Mouse (Mus musculus) hindbrain, embryonic 16.5 days (tissue): ENCODE measurements around the gene Chrna9. TPM values are rescaled to one million over a fixed set of nuclear protein-coding genes. Genes with fewer than 3 reads are reported as not detected.

ENCODE experiments used
- ATAC-seq: fragments of 200-750 bp; cut with Nextera tagmentation; 2 replicates; pipeline ENCODE4 v1.8.0; 2017; ENCODE audit warnings: moderate TSS enrichment, moderate library complexity
- H3K27ac ChIP-seq: fragments of 300-500 bp; sonication (generic); 2 replicates; pipeline ENCODE4 v1.5.1; 2014; ENCODE audit warnings: low read depth, mild to moderate bottlenecking, control low read depth, low read length, moderate library complexity
- H3K27me3 ChIP-seq: fragments of 300-500 bp; sonication (generic); replicated peaks from 2 replicates; pipeline ENCODE4 v1.6.1; 2014; ENCODE audit warnings: low read length; ENCODE audit not compliant: control insufficient read depth, insufficient read depth
- H3K36me3 ChIP-seq: fragments of 300-500 bp; sonication (generic); 2 replicates; pipeline ENCODE4 v1.6.1; 2014; ENCODE audit warnings: mild to moderate bottlenecking, low read length, moderate library complexity, mixed read lengths; ENCODE audit not compliant: control insufficient read depth, insufficient read depth
- H3K4me1 ChIP-seq: fragments of 300-500 bp; sonication (generic); 2 replicates; pipeline ENCODE4 v1.6.1; 2014; ENCODE audit warnings: low read depth, low read length; ENCODE audit not compliant: control insufficient read depth, insufficient read depth
- H3K4me2 ChIP-seq: fragments of 300-500 bp; sonication (generic); 2 replicates; pipeline ENCODE4 v1.6.1; 2014; ENCODE audit warnings: mild to moderate bottlenecking, low read length, control low read depth, moderate library complexity
- H3K4me3 ChIP-seq: fragments of 300-500 bp; sonication (generic); 2 replicates; pipeline ENCODE4 v1.5.1; 2014; ENCODE audit warnings: mild to moderate bottlenecking, low read length, control low read depth, moderate library complexity
- H3K9ac ChIP-seq: fragments of 300-500 bp; sonication (generic); 2 replicates; pipeline ENCODE4 v1.6.1; 2014; ENCODE audit warnings: low read depth, mild to moderate bottlenecking, control low read depth, low read length, moderate library complexity
- H3K9me3 ChIP-seq: fragments of 300-500 bp; sonication (generic); 2 replicates; pipeline ENCODE4 v1.6.1; 2014; ENCODE audit warnings: mild to moderate bottlenecking, low read length, moderate library complexity; ENCODE audit not compliant: control insufficient read depth
- WGBS: fragments of 180-500 bp; shearing (Covaris S2); extraction: QIAGEN DNeasy Blood & Tissue Kit; methylation state at CpG from one replicate; pipeline ENCODE4 v1.1.7; 2014; 5-methylcytosine and 5-hydroxymethylcytosine counted together
- polyA plus RNA-seq: library from polyadenylated mRNA; unstranded; fragments of >200 nt; fragmentation: Nextera tagmentation; extraction: Ambion mirVana; gene quantifications from 2 replicates; pipeline ENCODE4 v1.2.1, GENCODE M21; 2015

Gene Chrna9
- polyA plus RNA-seq, 1 experiment from 2014 or later = not detected

- H3K4me1 ChIP-seq = peaks cover 10% of the 10 kb centered on the region
- H3K27ac ChIP-seq = no peak overlapping the region
- ATAC-seq = no peak
- H3K9me3 ChIP-seq = no peaks in the 10 kb centered on the region
- no peak overlapping the region for H3K4me3 ChIP-seq
- no peaks in the 10 kb centered on the region for H3K36me3 ChIP-seq
- WGBS = 79% methylated on average over 5 of the region's 5 CpGs
- no peak overlapping the region for H3K4me2 ChIP-seq
- no peak overlapping the region for H3K9ac ChIP-seq
- no peaks in the 10 kb centered on the region for H3K27me3 ChIP-seq
Measured at GRCm38 (mm10) chr5:65959893-65960596, 25.3 kb downstream of the Chrna9 start.

- H3K9ac ChIP-seq = no peak overlapping the region
Measured at GRCm38 (mm10) chr5:65960597-65960950, 25.9 kb downstream of the Chrna9 start.

GRCm38 (mm10) chr5:65963291-65963690 is 28.6 kb downstream of the Chrna9 start:
- no peak for ATAC-seq

More at GRCm38 (mm10) chr5:65960597-65960950, 25.9 kb downstream of the Chrna9 start:
- ATAC-seq = no peak
- H3K4me3 ChIP-seq = no peak overlapping the region
- no peaks in the 10 kb centered on the region for H3K9me3 ChIP-seq
- no peaks in the 10 kb centered on the region for H3K36me3 ChIP-seq
- H3K4me2 ChIP-seq = no peak overlapping the region
- no peaks in the 10 kb centered on the region for H3K27me3 ChIP-seq
- H3K27ac ChIP-seq = no peak overlapping the region
- peaks cover 5% of the 10 kb centered on the region for H3K4me1 ChIP-seq
- 89% methylated on average over 11 of the region's 11 CpGs for WGBS

GRCm38 (mm10) chr5:65965771-65966279 is 31.1 kb downstream of the Chrna9 start:
- H3K4me3 ChIP-seq = no peak overlapping the region
- H3K27me3 ChIP-seq = no peaks in the 10 kb centered on the region
- ATAC-seq = no peak
- H3K9me3 ChIP-seq = no peaks in the 10 kb centered on the region
- no peak overlapping the region for H3K9ac ChIP-seq
- H3K27ac ChIP-seq = no peak overlapping the region
- WGBS = 63% methylated on average over 7 of the region's 7 CpGs
- no peak overlapping the region for H3K4me2 ChIP-seq
- no peaks in the 10 kb centered on the region for H3K4me1 ChIP-seq
- no peaks in the 10 kb centered on the region for H3K36me3 ChIP-seq

More at GRCm38 (mm10) chr5:65963291-65963690, 28.6 kb downstream of the Chrna9 start:
- no peak overlapping the region for H3K9ac ChIP-seq
- H3K4me2 ChIP-seq = no peak overlapping the region
- no peak overlapping the region for H3K4me3 ChIP-seq
- H3K9me3 ChIP-seq = no peaks in the 10 kb centered on the region
- H3K27me3 ChIP-seq = no peaks in the 10 kb centered on the region
- no peaks in the 10 kb centered on the region for H3K4me1 ChIP-seq
- no peaks in the 10 kb centered on the region for H3K36me3 ChIP-seq
- no peak overlapping the region for H3K27ac ChIP-seq
- 92% methylated on average over 5 of the region's 5 CpGs for WGBS

- no peaks in the 10 kb centered on the region for H3K27me3 ChIP-seq
- no peak overlapping the region for H3K4me3 ChIP-seq
- H3K36me3 ChIP-seq = no peaks in the 10 kb centered on the region
- no peak overlapping the region for H3K4me2 ChIP-seq
- H3K27ac ChIP-seq = no peak overlapping the region
- no peak overlapping the region for H3K9ac ChIP-seq
- no peaks in the 10 kb centered on the region for H3K9me3 ChIP-seq
- WGBS = 62% methylated on average over 12 of the region's 12 CpGs
- no peaks in the 10 kb centered on the region for H3K4me1 ChIP-seq
- no peak for ATAC-seq
Measured at GRCm38 (mm10) chr5:65967091-65967490, 32.4 kb downstream of the Chrna9 start.

GRCm38 (mm10) chr5:65968004-65968403 is 33.3 kb downstream of the Chrna9 start:
- Histone ChIP-seq H3K9ac (no peak overlapping the region), H3K27me3 (no peaks in the 10 kb centered on the region), H3K4me3 (no peak overlapping the region), H3K4me1 (no peaks in the 10 kb centered on the region), H3K4me2 (no peak overlapping the region), H3K9me3 (no peaks in the 10 kb centered on the region), H3K36me3 (no peaks in the 10 kb centered on the region), H3K27ac (no peak overlapping the region)
- ATAC-seq = no peak
- whole genome bisulfite sequencing = 96% methylated on average over 3 of the region's 3 CpGs

- H3K4me1 ChIP-seq = no peaks in the 10 kb centered on the region
- no peaks in the 10 kb centered on the region for H3K27me3 ChIP-seq
- WGBS = 76% methylated on average over 2 of the region's 2 CpGs
- H3K4me3 ChIP-seq = no peak overlapping the region
- H3K4me2 ChIP-seq = no peak overlapping the region
- no peak overlapping the region for H3K9ac ChIP-seq
- no peak overlapping the region for H3K27ac ChIP-seq
- no peak for ATAC-seq
- H3K9me3 ChIP-seq = no peaks in the 10 kb centered on the region
- no peaks in the 10 kb centered on the region for H3K36me3 ChIP-seq
Measured at GRCm38 (mm10) chr5:65973189-65973588, 38.5 kb downstream of the Chrna9 start.

GRCm38 (mm10) chr5:65975731-65976130 is 41.0 kb downstream of the Chrna9 start:
- H3K27ac ChIP-seq = no peak overlapping the region
- H3K9me3 ChIP-seq = no peaks in the 10 kb centered on the region
- WGBS = 88% methylated on average over 12 of the region's 13 CpGs
- H3K4me2 ChIP-seq = no peak overlapping the region
- H3K9ac ChIP-seq = no peak overlapping the region
- no peaks in the 10 kb centered on the region for H3K36me3 ChIP-seq
- no peak overlapping the region for H3K4me3 ChIP-seq
- no peaks in the 10 kb centered on the region for H3K4me1 ChIP-seq
- no peaks in the 10 kb centered on the region for H3K27me3 ChIP-seq
- no peak for ATAC-seq

- Histone ChIP-seq H3K27me3 (no peaks in the 10 kb centered on the region), H3K27ac (no peak overlapping the region), H3K4me1 (no peaks in the 10 kb centered on the region), H3K9me3 (no peaks in the 10 kb centered on the region), H3K4me3 (no peak overlapping the region), H3K9ac (no peak overlapping the region), H3K4me2 (no peak overlapping the region), H3K36me3 (no peaks in the 10 kb centered on the region)
- no peak for ATAC-seq
- WGBS = 88% methylated on average over 5 of the region's 5 CpGs
Measured at GRCm38 (mm10) chr5:65986426-65986825, 51.7 kb downstream of the Chrna9 start.
